Mouse (Mus musculus): ENCODE results near the gene Rfc2.

Rfc2 gene

GRCm38 (mm10) chr5:134581146-134581545 is at the start of gene Rfc2:
TSS of gene Rfc2 (plus strand) at chr5:134581366.
- DNase-seq = no peak

- DNase-seq = no peak
Measured at GRCm38 (mm10) chr5:134531585-134531984, 49.6 kb upstream of the Rfc2 start.

- DNase-seq = no peak
Measured at GRCm38 (mm10) chr5:134532417-134532816, 48.7 kb upstream of the Rfc2 start.

- DNase-seq = no peak
Measured at GRCm38 (mm10) chr5:134536036-134536435, 45.1 kb upstream of the Rfc2 start.

GRCm38 (mm10) chr5:134539891-134540290 is 41.3 kb upstream of the Rfc2 start:
- no peak for DNase-seq

- DNase-seq = no peak
Measured at GRCm38 (mm10) chr5:134540881-134541280, 40.3 kb upstream of the Rfc2 start.

GRCm38 (mm10) chr5:134541640-134542039 is 39.5 kb upstream of the Rfc2 start:
- no peak for DNase-seq

- no peak for DNase-seq
Measured at GRCm38 (mm10) chr5:134544516-134545241, 36.5 kb upstream of the Rfc2 start.

- DNase-seq = no peak
Measured at GRCm38 (mm10) chr5:134545242-134545629, 35.9 kb upstream of the Rfc2 start.

GRCm38 (mm10) chr5:134546790-134547189 is 34.4 kb upstream of the Rfc2 start:
- no peak for DNase-seq

GRCm38 (mm10) chr5:134548306-134548705 is 32.9 kb upstream of the Rfc2 start:
- DNase-seq = no peak

- no peak for DNase-seq
Measured at GRCm38 (mm10) chr5:134549640-134550168, 31.5 kb upstream of the Rfc2 start.

- DNase-seq = peak; percentile 36
Measured at GRCm38 (mm10) chr5:134550836-134551232, 30.3 kb upstream of the Rfc2 start.

GRCm38 (mm10) chr5:134551233-134552109 is 29.7 kb upstream of the Rfc2 start:
- DNase-seq = peak; percentile 57

- peak; percentile 99 for DNase-seq
Measured at GRCm38 (mm10) chr5:134552110-134552972, 28.8 kb upstream of the Rfc2 start, which contains the start of gene Clip2. TSS of gene Clip2 (minus strand) at chr5:134552434.

- no peak for DNase-seq
Measured at GRCm38 (mm10) chr5:134553951-134554546, 27.1 kb upstream of the Rfc2 start.

- no peak for DNase-seq
Measured at GRCm38 (mm10) chr5:134555463-134556164, 25.6 kb upstream of the Rfc2 start.

- no peak for DNase-seq
Measured at GRCm38 (mm10) chr5:134560071-134560449, 21.1 kb upstream of the Rfc2 start, which contains the start of gene Syna. TSS of gene Syna (minus strand) at chr5:134560171.

GRCm38 (mm10) chr5:134560450-134561171 is 20.6 kb upstream of the Rfc2 start:
- no peak for DNase-seq

GRCm38 (mm10) chr5:134564272-134564671 is 16.9 kb upstream of the Rfc2 start:
- DNase-seq = no peak

- no peak for DNase-seq
Measured at GRCm38 (mm10) chr5:134565696-134566095, 15.5 kb upstream of the Rfc2 start.
